Comparison of ENCODE assay signal across 19 mouse cellular contexts in genomic region chr11:83891366-83891765, GRCm38 (mm10). TPM values are rescaled to one million over a fixed set of nuclear protein-coding genes. Genes with fewer than 3 reads are reported as not detected.
DNase-seq lines count a peak whose midpoint lies in the region; ATAC-seq and TF ChIP-seq lines count a peak whose summit lies in the region.
"Had no signal": no experiment of that assay in that cellular context is flagged by ENCODE, and none has a peak within 500 bp of the region (broad histone marks: within the 10 kb centered on the region; RNA-seq: fewer than 3 reads in every experiment).

No protein-coding gene starts in this region.

- in situ Hi-C loops in ES-E14 (cut with MboI; ENCODE audit: low sequenced_read_pairs in 2 of 2, unreplicated experiment in 2 of 2), result no loop called here

- no peak for TF ChIP-seq POLR2A in kidney, adult 2 months (IDR thresholded peaks at IDR 0.05; ENCODE audit: low read depth, low read length)

- no peak overlapping the region for H3K9ac ChIP-seq in ES-E14 (ENCODE audit: insufficient read depth, low read depth, low read length, poor library complexity, severe bottlenecking)
- no peak overlapping the region for H3K9ac ChIP-seq in heart, embryonic 11.5 days (ENCODE audit: low read depth, low read length)
- H3K9ac ChIP-seq: limb, embryonic 13.5 days; midbrain, embryonic 15.5 days; neural tube, embryonic 13.5 days had no signal

- no peaks in the 10 kb centered on the region for H3K27me3 ChIP-seq in kidney, adult 2 months (replicated peaks; ENCODE audit: control insufficient read depth, insufficient read depth, low read length)
- no peaks in the 10 kb centered on the region for H3K27me3 ChIP-seq in heart, embryonic 11.5 days (ENCODE audit: control insufficient read depth, insufficient read depth, low read length)
- H3K27me3 ChIP-seq: limb, embryonic 13.5 days; midbrain, embryonic 15.5 days; neural tube, embryonic 13.5 days had no signal

- ATAC-seq in heart, embryonic 11.5 days (replicated peaks; ENCODE audit: insufficient number of reproducible peaks, low FRiP score, low TSS enrichment), result no peak
- ATAC-seq: midbrain, embryonic 15.5 days had no signal

- H3K4me2 ChIP-seq in heart, embryonic 11.5 days, result no peak overlapping the region
- H3K4me2 ChIP-seq: limb, embryonic 13.5 days; midbrain, embryonic 15.5 days; neural tube, embryonic 13.5 days had no signal

- WGBS in kidney, adult 2 months, result 37% methylated on average over 6 of the region's 6 CpGs
- 32% methylated on average over 6 of the region's 6 CpGs for WGBS in heart, embryonic 11.5 days (ENCODE audit: insufficient replicate concordance)

- H3K4me1 ChIP-seq in kidney, adult 2 months (ENCODE audit: control insufficient read depth, insufficient read depth, low read length), result peaks cover 14% of the 10 kb centered on the region; the same call in 1 of the 2 replicates
- peaks cover 2 to 7% of the 10 kb centered on the region in 2 experiments; a peak in 3 of 4 replicates for H3K4me1 ChIP-seq in ES-E14 (ENCODE audit: control insufficient read depth in 2 of 2, insufficient read depth in 2 of 2, low read length in 2 of 2, poor library complexity in 1 of 2)
- H3K4me1 ChIP-seq in heart, embryonic 11.5 days (ENCODE audit: control insufficient read depth, insufficient read depth, low read length), result no peaks in the 10 kb centered on the region
- H3K4me1 ChIP-seq: limb, embryonic 13.5 days; midbrain, embryonic 15.5 days; neural tube, embryonic 13.5 days had no signal

- intact Hi-C loops in heart, postnatal 36 days (cut with DNase I), result no loop called here

- no peak for TF ChIP-seq CTCF in kidney, adult 2 months (conservative IDR thresholded peaks at IDR 0.05; ENCODE audit: insufficient read depth, insufficient read length, low read depth, low read length)
- TF ChIP-seq CTCF in layer of hippocampus, adult 2 months (conservative IDR thresholded peaks at IDR 0.05), result no peak

- peaks cover 15% of the 10 kb centered on the region for H3K36me3 ChIP-seq in kidney, adult 2 months (ENCODE audit: control insufficient read depth, insufficient read depth, low read length)
- H3K36me3 ChIP-seq in ES-E14 (ENCODE audit: control insufficient read depth, insufficient read depth, low read length, poor library complexity, severe bottlenecking), result no peaks in the 10 kb centered on the region
- H3K36me3 ChIP-seq in heart, embryonic 11.5 days (ENCODE audit: control insufficient read depth, insufficient read depth, low read length), result no peaks in the 10 kb centered on the region
- H3K36me3 ChIP-seq: forebrain, embryonic 10.5 days; limb, embryonic 13.5 days; midbrain, embryonic 15.5 days; neural tube, embryonic 13.5 days had no signal

- peak overlapping the region; percentile 1; the same call in 1 of the 2 replicates for H3K27ac ChIP-seq in kidney, adult 2 months (ENCODE audit: insufficient read depth, low read depth, low read length)
- H3K27ac ChIP-seq in ES-E14 (ENCODE audit: insufficient read depth, low read depth, low read length, poor library complexity, severe bottlenecking), result no peak overlapping the region
- no peak overlapping the region for H3K27ac ChIP-seq in layer of hippocampus, adult 2 months
- no peak overlapping the region for H3K27ac ChIP-seq in heart, embryonic 11.5 days (ENCODE audit: low read depth, low read length)
- H3K27ac ChIP-seq: forebrain, embryonic 10.5 days; heart, adult 2 months; limb, embryonic 13.5 days; macrophage; midbrain, embryonic 15.5 days; neural tube, embryonic 13.5 days had no signal

- H3K4me3 ChIP-seq in kidney, adult 2 months (ENCODE audit: insufficient read depth, low read depth, low read length), result no peak overlapping the region
- no peak overlapping the region for H3K4me3 ChIP-seq in ES-E14 (ENCODE audit: insufficient read depth in 1 of 2, low read depth in 1 of 2, low read length in 2 of 2, poor library complexity in 1 of 2, severe bottlenecking in 1 of 2)
- H3K4me3 ChIP-seq in layer of hippocampus, adult 2 months, result no peak overlapping the region
- H3K4me3 ChIP-seq in heart, embryonic 11.5 days (ENCODE audit: low read depth, low read length), result no peak overlapping the region
- H3K4me3 ChIP-seq: forebrain, embryonic 10.5 days; heart, adult 2 months; limb, embryonic 13.5 days; midbrain, embryonic 15.5 days; neural tube, embryonic 13.5 days had no signal

- no peaks in the 10 kb centered on the region for H3K9me3 ChIP-seq in ES-E14 (ENCODE audit: control insufficient read depth, insufficient read depth, low read depth, low read length)
- no peaks in the 10 kb centered on the region for H3K9me3 ChIP-seq in heart, embryonic 11.5 days (replicated peaks; ENCODE audit: control insufficient read depth, low read length)
- H3K9me3 ChIP-seq: forebrain, embryonic 10.5 days; limb, embryonic 13.5 days; midbrain, embryonic 15.5 days; neural tube, embryonic 13.5 days had no signal

- DNase-seq in kidney, adult 2 months, result no peak
- no peak for DNase-seq in kidney, adult 18-20 months
- DNase-seq in ES-E14 (ENCODE audit: low read depth, low spot score), result peak; percentile 73
- peak; percentile 44 to 51 for DNase-seq in adrenal gland, postnatal 36 days
- DNase-seq in lung, postnatal 10 days, result peak; percentile 38
- DNase-seq in layer of hippocampus, adult 2 months (ENCODE audit: low spot score in 2 of 2), result no peak
- no peak for DNase-seq in heart, postnatal 36 days
- DNase-seq: cerebellum, adult 2 months; heart, adult 2 months; kidney, postnatal 14 days; thymus, postnatal 36 days had no signal

TF ChIP-seq in ES-E14, 5 proteins besides CTCF, POLR2A, EP300 and RAD21:
- TF ChIP-seq ZNF384 (IDR thresholded peaks at IDR 0.05; ENCODE audit: low read depth, low read length) (no peak), HCFC1 (IDR thresholded peaks at IDR 0.05; ENCODE audit: borderline replicate concordance, insufficient read depth, low read length) (no peak), MAFK (IDR thresholded peaks at IDR 0.05; ENCODE audit: insufficient read depth, low read depth, low read length) (no peak), CHD2 (IDR thresholded peaks at IDR 0.05; ENCODE audit: low read depth, low read length) (no peak), ZC3H11A (IDR thresholded peaks at IDR 0.05; ENCODE audit: borderline replicate concordance, low read depth, low read length) (no peak)

RNA-seq across cellular contexts. Expression of gene Hnf1b, which starts 41.5 kb away (rescaled TPM):
- 161 and 172 TPM in 2 replicates for polyA plus RNA-seq in kidney, adult 2 months (2012; rRNA removed)
- total RNA-seq in ES-E14 (2012; rRNA removed), result 0.16 and 0.40 TPM in 2 replicates
- total RNA-seq in adrenal gland, postnatal 36 days (2021), result not detected
- total RNA-seq in layer of hippocampus, adult 2 months (2021), result under 1 TPM; 0.15 to 0.22 TPM
- polyA plus RNA-seq in heart, embryonic 11.5 days (2014; fragmentation: Nextera tagmentation; extraction: Ambion mirVana), result 0.30 TPM in 1 of 2 replicates, not detected in the other
- total RNA-seq in heart, postnatal 36 days (2021), result not detected
- total RNA-seq: heart, adult 2 months; hematopoietic stem cell, adult 5-6 weeks had no signal
- polyA plus RNA-seq: C2C12; forebrain, embryonic 10.5 days; limb, embryonic 13.5 days; macrophage had no signal

RNA-seq across cellular contexts. Expression of gene Ddx52, which starts 50.5 kb away (rescaled TPM):
- polyA plus RNA-seq in kidney, adult 2 months (2012; rRNA removed), result 5.5 and 7.2 TPM in 2 replicates
- total RNA-seq in ES-E14 (2012; rRNA removed), result 33.9 and 44.1 TPM in 2 replicates
- total RNA-seq in adrenal gland, postnatal 36 days (2021), result 10 to 100 TPM; 20.0 to 21.7 TPM
- 10 to 100 TPM; 13.0 to 15.6 TPM for total RNA-seq in layer of hippocampus, adult 2 months (2021)
- 26.2 and 27.4 TPM in 2 replicates for polyA plus RNA-seq in heart, embryonic 11.5 days (2014; fragmentation: Nextera tagmentation; extraction: Ambion mirVana)
- total RNA-seq in heart, postnatal 36 days (2021), result 10 to 100 TPM; 10.9 to 12.6 TPM

Comparison
In these comparisons a context has a peak if more than half of its experiments do, and no peak if none do; other contexts are left out.
1. DNase-seq: peak in ES-E14 (single experiment), adrenal gland, postnatal 36 days (2 of 2) and lung, postnatal 10 days (single experiment); none in kidney, adult 2 months (single experiment), kidney, adult 18-20 months (single experiment), layer of hippocampus, adult 2 months (0 of 2) and heart, postnatal 36 days (0 of 2).